Mouse (Mus musculus) stomach, embryonic 16.5 days (tissue): ENCODE measurements around the gene Ccr1l1. TPM values are rescaled to one million over a fixed set of nuclear protein-coding genes. Genes with fewer than 3 reads are reported as not detected.
A peak's percentile ranks its signal among the peaks of the same experiment; 100 is the strongest.

ENCODE experiments used
- ATAC-seq: fragments of 200-750 bp; cut with Nextera tagmentation; 2 replicates; pipeline ENCODE4 v1.8.0; 2017; ENCODE audit warnings: moderate number of reproducible peaks, moderate TSS enrichment; ENCODE audit not compliant: insufficient read depth, low FRiP score
- H3K27ac ChIP-seq: fragments of 300-500 bp; sonication (generic); 2 replicates; pipeline ENCODE4 v1.5.1; 2014; ENCODE audit warnings: low read length
- H3K27me3 ChIP-seq: fragments of 300-500 bp; sonication (generic); 2 replicates; pipeline ENCODE4 v1.6.1; 2014; ENCODE audit warnings: low read length, control low read depth, mixed read lengths; ENCODE audit not compliant: control insufficient read depth, insufficient read depth
- H3K36me3 ChIP-seq: fragments of 300-500 bp; sonication (generic); 2 replicates; pipeline ENCODE4 v1.6.1; 2014; ENCODE audit warnings: low read length; ENCODE audit not compliant: control insufficient read depth, insufficient read depth
- H3K4me1 ChIP-seq: fragments of 300-500 bp; sonication (generic); 2 replicates; pipeline ENCODE4 v1.6.1; 2014; ENCODE audit warnings: low read length, control low read depth, mixed read lengths; ENCODE audit not compliant: control insufficient read depth, insufficient read depth
- H3K4me2 ChIP-seq: fragments of 300-500 bp; sonication (generic); 2 replicates; pipeline ENCODE4 v1.6.1; 2014; ENCODE audit warnings: low read depth, low read length, mixed read lengths
- H3K4me3 ChIP-seq: fragments of 300-500 bp; sonication (generic); replicated peaks from 2 replicates; pipeline ENCODE4 v1.5.1; 2014; ENCODE audit warnings: mild to moderate bottlenecking, low read length
- H3K9ac ChIP-seq: fragments of 300-500 bp; sonication (generic); 2 replicates; pipeline ENCODE4 v1.6.1; 2014; ENCODE audit warnings: low read length
- H3K9me3 ChIP-seq: fragments of 300-500 bp; sonication (generic); replicated peaks from 2 replicates; pipeline ENCODE4 v1.6.1; 2016; ENCODE audit warnings: low read length, control low read depth; ENCODE audit not compliant: control insufficient read depth
- WGBS: fragments of 180-500 bp; shearing (Covaris S2); extraction: QIAGEN DNeasy Blood & Tissue Kit; methylation state at CpG from one replicate; pipeline ENCODE4 v1.1.7; 2014; 5-methylcytosine and 5-hydroxymethylcytosine counted together
- polyA plus RNA-seq: library from polyadenylated mRNA; unstranded; fragments of >200 nt; fragmentation: Nextera tagmentation; extraction: Ambion mirVana; gene quantifications from 2 replicates; pipeline ENCODE4 v1.2.1, GENCODE M21; 2015

The Ccr1l1 gene
- polyA plus RNA-seq, 1 experiment from 2014 or later = not detected

GRCm38 (mm10) chr9:123933716-123934445, 44.3 kb downstream of the Ccr1l1 start:
- Histone ChIP-seq H3K36me3 (no peaks in the 10 kb centered on the region), H3K4me3 (no peak overlapping the region), H3K27ac (no peak overlapping the region), H3K27me3 (no peaks in the 10 kb centered on the region), H3K4me1 (peaks cover 2% of the 10 kb centered on the region), H3K4me2 (no peak overlapping the region), H3K9me3 (no peaks in the 10 kb centered on the region), H3K9ac (no peak overlapping the region)
- 91% methylated on average over 5 of the region's 5 CpGs for WGBS
- ATAC-seq = no peak

- Histone ChIP-seq H3K27me3 (no peaks in the 10 kb centered on the region), H3K4me1 (peaks cover 7% of the 10 kb centered on the region), H3K4me3 (no peak overlapping the region), H3K27ac (no peak overlapping the region), H3K9me3 (no peaks in the 10 kb centered on the region), H3K4me2 (no peak overlapping the region), H3K36me3 (no peaks in the 10 kb centered on the region), H3K9ac (no peak overlapping the region)
- no peak for ATAC-seq
- 89% methylated on average over 19 of the region's 19 CpGs for WGBS
Observed at GRCm38 (mm10) chr9:123932911-123933675, 45.1 kb downstream of the Ccr1l1 start.

- ATAC-seq = no peak; the same call in 1 of the 2 replicates
- no peak overlapping the region for H3K4me2 ChIP-seq
- no peak overlapping the region for H3K9ac ChIP-seq
- H3K27ac ChIP-seq = peak overlapping the region; percentile 25; the same call in 1 of the 2 replicates
- H3K4me1 ChIP-seq = peaks cover 7% of the 10 kb centered on the region
- 45% methylated on average over 6 of the region's 6 CpGs for WGBS
- H3K9me3 ChIP-seq = no peaks in the 10 kb centered on the region
- H3K27me3 ChIP-seq = no peaks in the 10 kb centered on the region
- H3K36me3 ChIP-seq = no peaks in the 10 kb centered on the region
- H3K4me3 ChIP-seq = no peak overlapping the region
Observed at GRCm38 (mm10) chr9:123931761-123932700, 46.2 kb downstream of the Ccr1l1 start.

GRCm38 (mm10) chr9:123930926-123931325, 47.3 kb downstream of the Ccr1l1 start:
- ATAC-seq = no peak
- Histone ChIP-seq H3K9ac (no peak overlapping the region), H3K4me2 (no peak overlapping the region), H3K9me3 (no peaks in the 10 kb centered on the region), H3K4me3 (no peak overlapping the region), H3K27ac (peak overlapping the region; percentile 44), H3K27me3 (no peaks in the 10 kb centered on the region), H3K36me3 (no peaks in the 10 kb centered on the region), H3K4me1 (peaks cover 7% of the 10 kb centered on the region)
- WGBS = 80% methylated on average over 3 of the region's 3 CpGs

GRCm38 (mm10) chr9:123930476-123930875, 47.7 kb downstream of the Ccr1l1 start:
- Histone ChIP-seq H3K27ac (peak overlapping the region; percentile 44), H3K36me3 (no peaks in the 10 kb centered on the region), H3K9ac (no peak overlapping the region), H3K4me3 (no peak overlapping the region), H3K4me1 (peaks cover 7% of the 10 kb centered on the region), H3K9me3 (no peaks in the 10 kb centered on the region), H3K4me2 (no peak overlapping the region), H3K27me3 (no peaks in the 10 kb centered on the region)
- no peak for ATAC-seq
- WGBS = 82% methylated on average over 3 of the region's 3 CpGs

GRCm38 (mm10) chr9:123929936-123930335, 48.3 kb downstream of the Ccr1l1 start:
- H3K27me3 ChIP-seq = no peaks in the 10 kb centered on the region
- H3K4me1 ChIP-seq = peaks cover 7% of the 10 kb centered on the region
- no peak overlapping the region for H3K27ac ChIP-seq
- H3K4me3 ChIP-seq = no peak overlapping the region
- no peak overlapping the region for H3K9ac ChIP-seq
- ATAC-seq = no peak
- no peaks in the 10 kb centered on the region for H3K36me3 ChIP-seq
- no peak overlapping the region for H3K4me2 ChIP-seq
- no peaks in the 10 kb centered on the region for H3K9me3 ChIP-seq
- 64% methylated on average over 4 of the region's 4 CpGs for WGBS

GRCm38 (mm10) chr9:123928759-123929246, 49.4 kb downstream of the Ccr1l1 start:
- peaks cover 7% of the 10 kb centered on the region for H3K4me1 ChIP-seq
- H3K27me3 ChIP-seq = no peaks in the 10 kb centered on the region
- 38% methylated on average over 8 of the region's 8 CpGs for WGBS
- H3K4me2 ChIP-seq = peak overlapping the region; percentile 19; the same call in 1 of the 2 replicates
- ATAC-seq = no peak
- H3K36me3 ChIP-seq = no peaks in the 10 kb centered on the region
- no peak overlapping the region for H3K4me3 ChIP-seq
- no peak overlapping the region for H3K9ac ChIP-seq
- H3K9me3 ChIP-seq = no peaks in the 10 kb centered on the region
- peak overlapping the region; percentile 18; the same call in 1 of the 2 replicates for H3K27ac ChIP-seq

GRCm38 (mm10) chr9:123928118-123928758, 50.0 kb downstream of the Ccr1l1 start:
- no peak overlapping the region for H3K4me2 ChIP-seq

More at GRCm38 (mm10) chr9:123928118-123928758, 50.0 kb downstream of the Ccr1l1 start:
- Histone ChIP-seq H3K9ac (no peak overlapping the region), H3K4me3 (no peak overlapping the region), H3K9me3 (no peaks in the 10 kb centered on the region), H3K36me3 (no peaks in the 10 kb centered on the region), H3K4me1 (peaks cover 7% of the 10 kb centered on the region), H3K27me3 (no peaks in the 10 kb centered on the region), H3K27ac (peak overlapping the region; percentile 18; the same call in 1 of the 2 replicates)
- WGBS = 61% methylated on average over 12 of the region's 12 CpGs
- no peak for ATAC-seq
